Mouse (Mus musculus) heart, embryonic 15.5 days (tissue): ENCODE measurements around the gene Atxn7l3. TPM values are rescaled to one million over a fixed set of nuclear protein-coding genes. Genes with fewer than 3 reads are reported as not detected.
A peak's percentile ranks its signal among the peaks of the same experiment; 100 is the strongest.

Source experiments
- ATAC-seq: fragments of 200-750 bp; cut with Nextera tagmentation; replicated peaks from 2 replicates; pipeline ENCODE4 v1.8.0; 2017; ENCODE audit warnings: low read depth, moderate TSS enrichment; ENCODE audit not compliant: insufficient number of reproducible peaks, insufficient read depth, low FRiP score
- H3K27ac ChIP-seq: fragments of 300-500 bp; sonication (generic); 2 replicates; pipeline ENCODE4 v1.5.1; 2015; ENCODE audit warnings: mild to moderate bottlenecking, inconsistent platforms
- H3K27me3 ChIP-seq: fragments of 300-500 bp; sonication (generic); 2 replicates; pipeline ENCODE4 v1.6.1; 2015; ENCODE audit warnings: inconsistent platforms
- H3K36me3 ChIP-seq: fragments of 300-500 bp; sonication (generic); 2 replicates; pipeline ENCODE4 v1.6.1; 2015; ENCODE audit warnings: mild to moderate bottlenecking, inconsistent platforms
- H3K4me1 ChIP-seq: fragments of 300-500 bp; sonication (generic); replicated peaks from 2 replicates; pipeline ENCODE4 v1.6.1; 2015; ENCODE audit warnings: inconsistent platforms
- H3K4me2 ChIP-seq: fragments of 300-500 bp; sonication (generic); 2 replicates; pipeline ENCODE4 v1.6.1; 2015; ENCODE audit warnings: inconsistent platforms, mild to moderate bottlenecking, moderate library complexity
- H3K4me3 ChIP-seq: fragments of 300-500 bp; sonication (generic); 2 replicates; pipeline ENCODE4 v1.5.1; 2015; ENCODE audit warnings: mild to moderate bottlenecking, inconsistent platforms
- H3K9ac ChIP-seq: fragments of 300-500 bp; sonication (generic); 2 replicates; pipeline ENCODE4 v1.6.1; 2015; ENCODE audit warnings: mild to moderate bottlenecking, inconsistent platforms
- H3K9me3 ChIP-seq: fragments of 300-500 bp; sonication (generic); replicated peaks from 2 replicates; pipeline ENCODE4 v1.6.1; 2016; ENCODE audit warnings: inconsistent platforms
- WGBS: fragments of 180-500 bp; shearing (Covaris S2); methylation state at CpG from one replicate; pipeline ENCODE4 v1.1.7; 2015; ENCODE audit warnings: mixed read lengths; 5-methylcytosine and 5-hydroxymethylcytosine counted together
- polyA plus RNA-seq: library from polyadenylated mRNA; unstranded; fragments of >200 nt; fragmentation: Nextera tagmentation; extraction: Ambion mirVana; gene quantifications from 2 replicates; pipeline ENCODE4 v1.2.1, GENCODE M21; 2015

Gene Atxn7l3
- polyA plus RNA-seq, 1 experiment from 2014 or later: 6.8 TPM

DNA sequence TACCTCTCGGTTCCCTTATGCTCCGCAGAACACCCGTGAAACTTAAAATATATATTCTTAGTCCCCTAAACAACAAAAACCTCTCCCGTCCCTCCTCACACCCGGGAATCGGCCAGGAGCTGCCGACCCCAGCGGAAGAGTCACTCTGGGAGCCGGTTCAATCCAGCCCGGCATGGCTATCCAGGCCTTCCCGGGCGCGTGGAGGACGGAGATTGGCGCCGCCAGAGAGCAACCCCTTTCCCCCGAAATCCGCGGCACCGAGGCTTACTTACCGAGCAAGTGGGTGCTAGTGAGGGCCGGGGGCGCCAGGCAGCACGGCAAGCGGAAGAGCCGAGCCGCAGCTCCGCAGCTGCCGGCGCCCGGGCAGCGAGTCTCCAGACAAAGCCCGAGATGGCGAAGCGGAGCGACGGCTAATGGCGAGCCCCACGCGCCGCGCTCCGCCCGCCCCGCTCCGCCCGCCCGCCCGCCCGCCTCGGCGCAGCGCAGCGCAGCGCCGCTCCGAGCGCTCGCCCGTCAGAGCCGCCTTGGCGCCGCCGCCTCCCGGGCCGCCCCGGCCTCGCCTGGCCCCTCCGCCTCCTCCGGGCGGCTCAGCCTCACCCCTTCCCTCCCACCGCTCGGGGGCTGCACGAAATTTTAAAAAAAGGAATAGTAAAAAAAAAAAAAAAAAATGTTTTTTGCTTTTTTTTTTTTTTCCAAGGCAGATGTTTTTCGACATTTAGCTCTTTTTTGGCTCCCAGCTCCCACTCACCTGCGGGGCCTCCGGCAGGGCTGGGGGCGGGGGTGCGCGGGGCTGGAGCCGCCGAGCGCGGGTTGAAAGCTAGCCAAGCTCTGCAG is 22.4 kb upstream of the Atxn7l3 start:
- Histone ChIP-seq H3K27ac (peak overlapping the region; percentile 100), H3K9me3 (no peaks in the 10 kb centered on the region), H3K4me3 (peak overlapping the region; percentile 99), H3K4me1 (peaks cover 24% of the 10 kb centered on the region), H3K36me3 (peaks cover 16% of the 10 kb centered on the region), H3K4me2 (peak overlapping the region; percentile 95), H3K9ac (peak overlapping the region; percentile 100), H3K27me3 (no peaks in the 10 kb centered on the region)
- ATAC-seq: no peak
- under 1% methylated on average over 84 of the region's 84 CpGs for WGBS

GRCm38 (mm10) chr11:102317901-102318575 is 21.6 kb upstream of the Atxn7l3 start:
- H3K4me1 ChIP-seq: peaks cover 24% of the 10 kb centered on the region
- under 1% methylated on average over 40 of the region's 77 CpGs for WGBS
- no peaks in the 10 kb centered on the region for H3K27me3 ChIP-seq
- peak; percentile 68 for ATAC-seq
- H3K9ac ChIP-seq: peak overlapping the region; percentile 100
- H3K4me3 ChIP-seq: peak overlapping the region; percentile 99
- peak overlapping the region; percentile 100 for H3K27ac ChIP-seq
- no peaks in the 10 kb centered on the region for H3K9me3 ChIP-seq
- peak overlapping the region; percentile 95 for H3K4me2 ChIP-seq
- H3K36me3 ChIP-seq: peaks cover 23% of the 10 kb centered on the region

- ATAC-seq: peak; percentile 7
- Histone ChIP-seq H3K4me3 (peak overlapping the region; percentile 99), H3K9ac (peak overlapping the region; percentile 100), H3K4me1 (peaks cover 24% of the 10 kb centered on the region), H3K36me3 (peaks cover 29% of the 10 kb centered on the region), H3K27ac (peak overlapping the region; percentile 100), H3K4me2 (peak overlapping the region; percentile 95), H3K9me3 (no peaks in the 10 kb centered on the region), H3K27me3 (no peaks in the 10 kb centered on the region)
- under 1% methylated on average over 71 of the region's 87 CpGs for WGBS
These were observed 21.0 kb upstream of the Atxn7l3 start for GRCm38 (mm10) chr11:102317298-102317900.

DNA sequence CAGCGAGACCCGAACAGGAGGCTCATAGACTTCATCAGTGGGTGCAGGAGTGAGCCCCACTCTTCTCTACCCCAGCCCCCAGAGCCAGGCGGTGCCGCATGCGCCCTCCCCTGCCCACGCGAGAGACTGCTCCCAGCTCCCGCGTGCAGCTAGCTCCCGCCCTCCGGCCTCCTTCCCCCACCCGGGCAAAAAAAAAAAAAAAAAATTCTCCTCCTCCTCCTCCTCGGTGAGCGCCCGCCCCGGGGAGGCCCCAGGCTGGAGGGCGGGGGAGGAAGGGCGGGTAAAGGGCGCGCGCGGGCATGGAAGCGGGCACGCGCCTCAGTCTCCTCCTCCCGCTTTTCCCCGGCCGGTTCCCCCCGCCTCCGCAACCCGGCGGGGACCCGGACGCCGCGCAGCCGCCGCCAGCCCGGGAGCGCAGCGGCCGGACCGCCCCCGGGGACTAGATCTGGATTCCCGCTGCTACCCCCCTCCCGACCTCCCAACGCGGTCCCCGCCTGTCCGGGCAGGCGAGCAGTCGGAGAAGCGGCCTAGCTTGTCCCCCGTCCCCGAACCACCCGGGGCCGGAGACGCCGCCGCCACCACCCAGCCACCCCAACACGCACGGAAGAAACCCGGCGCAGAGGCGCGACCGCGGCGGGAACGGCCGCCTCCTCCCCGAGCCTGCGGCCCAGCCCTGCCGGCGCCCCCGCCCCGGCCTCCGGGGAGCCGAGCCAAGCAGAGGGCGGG is 20.3 kb upstream of the Atxn7l3 start:
- peak overlapping the region; percentile 99 for H3K4me3 ChIP-seq
- H3K36me3 ChIP-seq: peaks cover 34% of the 10 kb centered on the region
- H3K9ac ChIP-seq: peak overlapping the region; percentile 100
- peaks cover 24% of the 10 kb centered on the region for H3K4me1 ChIP-seq
- WGBS: under 1% methylated on average over 62 of the region's 80 CpGs
- peak; percentile 19 for ATAC-seq
- peak overlapping the region; percentile 100 for H3K27ac ChIP-seq
- no peaks in the 10 kb centered on the region for H3K27me3 ChIP-seq
- peak overlapping the region; percentile 95 for H3K4me2 ChIP-seq
- H3K9me3 ChIP-seq: no peaks in the 10 kb centered on the region

DNA sequence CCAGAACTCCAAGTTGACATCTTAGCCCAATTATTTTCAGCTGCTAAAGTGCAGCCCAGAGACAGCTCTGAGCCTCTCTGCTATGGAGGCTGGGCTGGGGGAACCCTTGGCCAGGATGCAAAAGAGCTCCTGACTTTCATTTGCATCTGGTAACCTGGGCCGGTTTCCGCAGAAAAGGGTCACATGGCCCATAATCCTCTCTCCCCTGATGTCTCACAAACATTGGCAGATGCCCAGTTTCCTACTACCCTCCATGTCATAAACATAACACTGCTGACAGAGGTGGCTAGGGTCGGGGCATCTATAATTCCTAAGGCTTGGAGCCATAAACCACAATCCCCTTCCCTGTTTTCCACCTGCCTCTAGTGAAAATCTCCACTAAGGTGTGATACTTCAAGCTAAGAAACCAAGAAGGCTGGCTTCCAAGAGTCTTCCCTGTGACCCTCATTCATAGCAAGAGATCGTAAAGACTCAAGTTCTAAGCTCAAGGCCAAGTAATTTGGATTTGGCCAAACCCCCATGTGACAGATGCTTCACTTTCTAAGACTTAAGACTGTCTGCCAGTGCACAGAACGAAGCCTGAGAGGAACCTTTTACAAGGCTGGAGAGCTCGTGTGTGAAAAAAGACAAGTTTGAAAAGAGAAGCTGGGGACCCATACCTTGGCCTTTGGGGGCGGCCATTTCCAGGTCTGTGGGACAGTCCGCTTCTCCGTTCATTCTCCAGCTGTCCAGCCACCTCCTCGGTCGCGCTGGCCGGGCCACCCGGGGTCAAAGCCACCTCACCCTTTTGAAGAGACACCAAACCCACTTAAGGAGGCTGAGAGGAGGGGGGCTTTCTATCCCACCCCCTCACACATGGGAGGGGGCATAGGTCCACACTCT is 19.5 kb upstream of the Atxn7l3 start:
- peak overlapping the region; percentile 99 for H3K4me3 ChIP-seq
- peak overlapping the region; percentile 95 for H3K4me2 ChIP-seq
- H3K36me3 ChIP-seq: peaks cover 34% of the 10 kb centered on the region
- H3K9me3 ChIP-seq: no peaks in the 10 kb centered on the region
- H3K27ac ChIP-seq: peak overlapping the region; percentile 100
- no peaks in the 10 kb centered on the region for H3K27me3 ChIP-seq
- H3K4me1 ChIP-seq: peaks cover 27% of the 10 kb centered on the region
- 16% methylated on average over 14 of the region's 14 CpGs for WGBS
- H3K9ac ChIP-seq: peak overlapping the region; percentile 66
- no peak for ATAC-seq

DNA sequence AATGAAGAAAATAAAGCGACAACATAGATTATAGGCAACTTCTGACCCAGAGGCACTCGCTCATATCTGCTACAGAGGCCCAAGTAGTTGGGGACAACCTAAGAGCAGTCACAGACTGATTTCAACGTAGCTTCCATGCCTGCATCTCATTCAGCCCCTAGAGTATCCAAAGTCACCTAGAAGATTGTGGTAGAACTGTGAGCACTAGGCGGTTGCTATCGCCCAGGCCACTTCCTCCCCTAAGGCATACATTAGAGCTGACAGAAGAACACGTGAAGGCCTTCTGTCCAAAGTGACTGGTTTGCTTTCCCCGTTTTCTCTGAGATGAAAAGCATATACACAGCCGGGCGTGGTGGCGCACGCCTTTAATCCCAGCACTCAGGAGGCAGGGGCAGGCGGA is 17.9 kb upstream of the Atxn7l3 start:
- Histone ChIP-seq H3K36me3 (peaks cover 40% of the 10 kb centered on the region), H3K4me1 (peaks cover 35% of the 10 kb centered on the region), H3K9me3 (no peaks in the 10 kb centered on the region), H3K4me3 (no peak overlapping the region), H3K4me2 (no peak overlapping the region), H3K27ac (no peak overlapping the region), H3K27me3 (no peaks in the 10 kb centered on the region), H3K9ac (no peak overlapping the region)
- 87% methylated on average over 12 of the region's 12 CpGs for WGBS
- ATAC-seq: no peak

DNA sequence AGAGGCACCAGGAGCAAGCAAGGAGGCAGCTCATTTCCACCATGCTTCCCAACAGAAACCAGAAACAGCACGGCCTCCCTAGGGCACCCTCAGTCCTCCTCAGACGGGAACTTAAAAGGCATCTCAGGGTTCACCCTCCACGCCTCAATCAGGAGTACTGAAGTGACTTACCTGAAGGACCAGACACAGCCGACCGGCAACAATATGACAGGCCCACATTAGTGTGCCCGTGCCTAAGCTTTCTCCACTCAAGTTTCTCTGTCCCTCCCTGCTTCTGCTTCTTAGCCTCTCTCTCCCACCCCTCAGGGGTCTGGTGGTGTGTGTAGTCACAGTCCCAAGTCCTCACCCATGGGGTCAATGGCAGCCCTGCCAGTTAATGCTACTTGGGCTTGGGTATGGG is 16.2 kb upstream of the Atxn7l3 start:
- Histone ChIP-seq H3K27me3 (no peaks in the 10 kb centered on the region), H3K9me3 (no peaks in the 10 kb centered on the region), H3K27ac (no peak overlapping the region), H3K4me3 (no peak overlapping the region), H3K9ac (no peak overlapping the region), H3K4me1 (peaks cover 42% of the 10 kb centered on the region), H3K4me2 (no peak overlapping the region), H3K36me3 (peaks cover 47% of the 10 kb centered on the region)
- ATAC-seq: no peak
- 90% methylated on average over 6 of the region's 6 CpGs for WGBS

DNA sequence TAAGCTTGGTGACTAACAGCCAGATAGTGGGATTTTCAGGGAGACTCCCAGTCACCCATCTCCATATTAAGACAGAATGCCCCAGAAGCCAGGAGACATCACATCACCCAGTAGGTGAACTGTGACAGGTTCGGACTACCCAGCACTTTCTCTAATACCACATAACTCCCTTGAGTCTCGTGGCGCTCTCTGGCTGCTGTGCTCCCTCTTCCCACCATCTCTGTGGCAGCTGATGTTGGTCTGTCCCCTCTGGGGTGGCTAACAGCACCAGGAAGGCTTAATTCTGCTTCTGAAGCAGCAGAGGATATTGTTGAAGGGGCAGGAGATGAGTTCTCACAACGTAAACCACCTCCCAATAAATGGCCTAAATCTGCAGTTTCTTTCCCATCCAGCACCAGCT is 15.5 kb upstream of the Atxn7l3 start:
- Histone ChIP-seq H3K36me3 (peaks cover 53% of the 10 kb centered on the region), H3K9me3 (no peaks in the 10 kb centered on the region), H3K27ac (no peak overlapping the region), H3K4me2 (no peak overlapping the region), H3K9ac (no peak overlapping the region), H3K4me3 (no peak overlapping the region), H3K4me1 (peaks cover 42% of the 10 kb centered on the region), H3K27me3 (no peaks in the 10 kb centered on the region)
- no peak for ATAC-seq
- WGBS: 88% methylated on average over 4 of the region's 4 CpGs

GRCm38 (mm10) chr11:102310768-102311695 is 14.6 kb upstream of the Atxn7l3 start:
- no peak for ATAC-seq
- Histone ChIP-seq H3K27me3 (no peaks in the 10 kb centered on the region), H3K4me2 (no peak overlapping the region), H3K4me1 (peaks cover 37% of the 10 kb centered on the region), H3K9ac (no peak overlapping the region; the same call in 1 of the 2 replicates), H3K9me3 (no peaks in the 10 kb centered on the region), H3K4me3 (no peak overlapping the region), H3K36me3 (peaks cover 62% of the 10 kb centered on the region), H3K27ac (no peak overlapping the region)
- 48% methylated on average over 37 of the region's 38 CpGs for WGBS
